Mouse (Mus musculus) heart, embryonic 14.5 days (tissue): Measurements from ENCODE around the gene Abat. TPM values are rescaled to one million over a fixed set of nuclear protein-coding genes. Genes with fewer than 3 reads are reported as not detected.
A peak's percentile ranks its signal among the peaks of the same experiment; 100 is the strongest.

ENCODE experiments used
- ATAC-seq: fragments of 200-750 bp; cut with Nextera tagmentation; 2 replicates; pipeline ENCODE4 v1.8.0; 2017; ENCODE audit warnings: low read depth, moderate TSS enrichment; ENCODE audit not compliant: insufficient number of reproducible peaks, insufficient read depth, low FRiP score
- H3K27ac ChIP-seq, 2 experiments: fragments of 200-500 bp in 1 of 2; fragments of 300-500 bp in 1 of 2; sonication (generic) in 1 of 2; replicated peaks in 1 of 2; 2 replicates each; pipeline ENCODE4 v1.5.1; 2012 to 2014; ENCODE audit warnings: low read depth in 2 of 2, low read length in 2 of 2, control low read depth in 1 of 2, mild to moderate bottlenecking in 1 of 2, mixed read lengths in 1 of 2; ENCODE audit not compliant: control insufficient read depth in 1 of 2, insufficient read depth in 1 of 2
- H3K27me3 ChIP-seq: fragments of 300-500 bp; sonication (generic); 2 replicates; pipeline ENCODE4 v1.6.1; 2014; ENCODE audit warnings: mild to moderate bottlenecking, low read length, control low read depth; ENCODE audit not compliant: control insufficient read depth, insufficient read depth
- H3K36me3 ChIP-seq: fragments of 300-500 bp; sonication (generic); 2 replicates; pipeline ENCODE4 v1.6.1; 2014; ENCODE audit warnings: mild to moderate bottlenecking, control low read depth, low read length, mixed read lengths; ENCODE audit not compliant: control insufficient read depth, insufficient read depth
- H3K4me1 ChIP-seq, 2 experiments: fragments of 200-500 bp in 1 of 2; fragments of 300-500 bp in 1 of 2; sonication (generic) in 1 of 2; 2 replicates each; pipeline ENCODE4 v1.6.1; 2012 to 2014; ENCODE audit warnings: low read length in 2 of 2, control low read depth in 1 of 2, mixed read lengths in 1 of 2; ENCODE audit not compliant: control insufficient read depth in 2 of 2, insufficient read depth in 2 of 2
- H3K4me2 ChIP-seq: fragments of 300-500 bp; sonication (generic); 2 replicates; pipeline ENCODE4 v1.6.1; 2014; ENCODE audit warnings: mild to moderate bottlenecking, low read length
- H3K4me3 ChIP-seq, 2 experiments: fragments of 200-500 bp in 1 of 2; fragments of 300-500 bp in 1 of 2; sonication (generic) in 1 of 2; 2 replicates each; pipeline ENCODE4 v1.5.1; 2012 to 2014; ENCODE audit warnings: low read length in 2 of 2, mild to moderate bottlenecking in 2 of 2, control low read depth in 1 of 2, low read depth in 1 of 2, moderate library complexity in 1 of 2; ENCODE audit not compliant: control insufficient read depth in 1 of 2, insufficient read depth in 1 of 2
- H3K9ac ChIP-seq: fragments of 300-500 bp; sonication (generic); 2 replicates; pipeline ENCODE4 v1.6.1; 2014; ENCODE audit warnings: mild to moderate bottlenecking, low read length
- H3K9me3 ChIP-seq: fragments of 300-500 bp; sonication (generic); 2 replicates; pipeline ENCODE4 v1.6.1; 2016; ENCODE audit warnings: low read length, control low read depth; ENCODE audit not compliant: control insufficient read depth
- WGBS: fragments of 180-500 bp; shearing (Covaris S2); extraction: QIAGEN DNeasy Blood & Tissue Kit; methylation state at CpG from one replicate; pipeline ENCODE4 v1.1.7; 2014; 5-methylcytosine and 5-hydroxymethylcytosine counted together
- polyA plus RNA-seq: library from polyadenylated mRNA; unstranded; fragments of >200 nt; fragmentation: Nextera tagmentation; extraction: Ambion mirVana; gene quantifications from 2 replicates; pipeline ENCODE4 v1.2.1, GENCODE M21; 2014

Gene Abat
- polyA plus RNA-seq, 1 experiment from 2014 or later, result 27.6 TPM

DNA sequence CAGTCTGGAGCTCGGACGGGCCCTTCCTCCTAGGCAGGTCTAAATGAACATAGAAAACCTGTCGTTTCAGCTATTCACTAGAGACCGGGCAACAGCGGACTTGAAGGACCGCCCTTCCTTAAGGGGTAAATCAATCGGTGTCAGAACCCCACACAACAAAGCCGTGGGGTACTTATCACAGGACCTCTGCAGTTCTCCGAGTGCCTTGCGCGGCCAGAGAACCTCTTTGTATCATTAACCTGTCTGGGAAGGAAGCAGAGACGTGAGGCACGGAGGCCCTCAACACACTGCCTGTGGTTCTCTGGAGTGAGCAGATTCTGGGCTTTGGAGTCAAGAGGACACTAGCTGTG lies 123.6 kb downstream of the Abat start:
- Histone ChIP-seq H3K27ac (peak overlapping the region; percentile 86 to 90), H3K27me3 (no peaks in the 10 kb centered on the region), H3K4me1 (peaks cover 10 to 24% of the 10 kb centered on the region in 2 experiments), H3K4me2 (peak overlapping the region; percentile 82), H3K36me3 (peaks cover 35% of the 10 kb centered on the region), H3K9me3 (no peaks in the 10 kb centered on the region), H3K4me3 (peak overlapping the region; percentile 69 to 83), H3K9ac (peak overlapping the region; percentile 84)
- WGBS, result under 1% methylated on average over 13 of the region's 13 CpGs
- ATAC-seq, result peak; percentile 17; the same call in 1 of the 2 replicates

DNA sequence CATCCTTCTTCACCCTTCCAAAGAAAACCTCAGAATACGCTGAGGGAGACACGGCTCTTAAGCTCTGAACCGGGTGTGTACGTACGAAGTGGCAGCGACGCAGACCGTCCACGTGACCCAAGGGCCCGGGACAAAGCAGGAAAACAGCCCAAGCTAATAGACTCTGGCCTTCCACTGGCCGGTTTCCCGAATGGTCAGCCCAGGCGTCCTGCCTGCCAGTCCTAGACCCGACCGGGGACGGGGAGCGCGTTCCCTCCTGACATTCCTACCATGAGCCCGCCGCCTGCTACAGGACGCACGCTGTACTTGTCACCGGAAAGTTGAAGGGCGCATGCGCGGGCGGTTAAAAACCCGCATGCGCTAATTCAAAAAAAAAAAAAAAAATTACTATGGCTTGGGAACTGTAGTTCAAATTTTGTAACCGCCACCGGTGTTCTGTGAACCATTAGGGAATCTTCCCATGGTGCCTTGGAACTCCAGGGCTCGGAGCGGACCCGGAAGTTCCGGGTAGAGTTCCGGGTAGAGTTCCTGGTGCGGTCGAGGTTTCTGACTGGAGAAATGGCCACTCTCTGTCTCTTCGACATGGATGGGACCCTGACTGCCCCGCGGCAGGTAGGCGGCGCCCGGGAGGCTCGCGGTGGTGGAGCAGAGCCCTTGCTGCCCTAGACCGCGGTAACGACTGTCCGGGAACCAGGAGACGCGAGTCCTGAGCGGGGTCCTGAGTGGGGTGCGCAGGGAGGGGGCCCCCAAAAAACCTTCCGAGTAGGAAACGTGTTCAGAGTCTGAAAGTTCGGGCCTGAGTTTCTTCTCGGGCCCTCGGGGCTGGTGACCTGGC lies 124.2 kb downstream of the Abat start, which contains the start of the genes Pmm2 and Tmem186:
Pmm2 (plus strand) TSS at position 458 of the 835 bp plus-strand sequence.
Tmem186 (minus strand) TSS at position 496 of the 835 bp plus-strand sequence.
- Histone ChIP-seq H3K9me3 (no peaks in the 10 kb centered on the region), H3K4me1 (peaks cover 10 to 24% of the 10 kb centered on the region in 2 experiments), H3K36me3 (peaks cover 36% of the 10 kb centered on the region), H3K27me3 (no peaks in the 10 kb centered on the region), H3K27ac (peak within 1 kb of the TSS; percentile 86 to 90), H3K4me3 (peak within 1 kb of the TSS; percentile 69 to 83), H3K9ac (peak within 1 kb of the TSS; percentile 84), H3K4me2 (peak within 1 kb of the TSS; percentile 82)
- ATAC-seq, result peak; percentile 84
- under 1% methylated on average over 59 of the region's 59 CpGs for WGBS

DNA sequence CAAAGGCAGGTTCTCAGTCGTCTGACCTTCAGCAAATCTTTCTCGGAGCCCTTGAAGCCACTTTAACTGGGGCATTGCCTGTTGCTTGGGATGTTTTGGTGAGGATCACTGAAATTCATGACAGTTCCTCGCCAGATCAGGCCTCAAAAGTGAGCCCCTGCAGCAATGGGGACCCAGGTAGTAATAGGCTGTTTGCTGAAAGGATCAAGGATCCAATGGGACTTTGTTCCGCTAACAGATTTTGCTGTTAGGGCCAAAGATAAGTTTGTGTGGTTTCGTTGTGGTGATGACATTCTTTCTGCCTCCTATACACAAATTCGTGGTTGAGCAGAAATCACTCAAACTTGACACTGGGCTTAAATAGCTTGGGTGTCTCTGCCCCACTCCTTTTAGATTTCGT lies 124.9 kb downstream of the Abat start:
- Histone ChIP-seq H3K27ac (peak overlapping the region; percentile 86 to 90), H3K9me3 (no peaks in the 10 kb centered on the region), H3K4me3 (peak overlapping the region; percentile 69 to 83), H3K4me2 (peak overlapping the region; percentile 82), H3K9ac (peak overlapping the region; percentile 84), H3K36me3 (peaks cover 35% of the 10 kb centered on the region), H3K27me3 (no peaks in the 10 kb centered on the region), H3K4me1 (peaks cover 10 to 24% of the 10 kb centered on the region in 2 experiments)
- 38% methylated on average over 7 of the region's 7 CpGs for whole genome bisulfite sequencing
- no peak for ATAC-seq

DNA sequence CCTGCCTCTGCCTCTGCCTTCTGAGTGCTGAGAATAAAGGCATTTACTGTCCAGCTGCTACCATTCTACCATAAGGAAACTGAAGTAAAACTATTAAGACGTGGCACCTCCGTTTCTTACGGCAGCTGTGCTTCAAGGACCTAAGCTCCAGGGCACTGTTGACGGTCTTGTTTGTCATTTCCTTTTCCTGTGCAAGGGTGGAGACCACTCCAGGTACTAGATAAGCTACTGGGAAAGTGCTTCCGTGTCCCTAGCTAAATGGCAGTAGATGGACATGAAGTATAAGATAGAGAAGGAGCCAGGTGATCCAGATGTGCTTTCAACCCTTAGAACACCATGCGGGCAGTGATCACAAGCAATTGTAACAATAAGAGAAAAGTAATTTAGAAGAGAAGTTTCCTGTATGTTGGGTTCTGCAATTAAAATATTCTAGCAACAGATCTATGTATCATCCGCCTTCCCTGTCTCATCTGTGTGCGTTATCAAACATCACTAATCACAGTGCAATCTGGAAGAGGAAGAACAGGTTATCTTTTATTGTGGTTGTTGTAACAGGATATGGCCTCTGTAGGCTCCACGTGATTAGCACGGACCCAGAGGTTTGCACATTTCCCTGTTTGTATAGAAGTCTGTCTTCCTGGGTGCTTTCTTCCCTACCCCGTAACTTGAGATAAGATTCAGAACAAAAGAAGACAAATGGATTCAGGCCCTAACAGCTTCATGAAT lies 126.4 kb downstream of the Abat start:
- no peak for ATAC-seq
- Histone ChIP-seq H3K27ac (no peak overlapping the region), H3K9ac (no peak overlapping the region), H3K4me1 (peaks cover 10 to 24% of the 10 kb centered on the region in 2 experiments), H3K4me3 (no peak overlapping the region), H3K4me2 (no peak overlapping the region), H3K36me3 (peaks cover 39% of the 10 kb centered on the region), H3K9me3 (no peaks in the 10 kb centered on the region), H3K27me3 (no peaks in the 10 kb centered on the region)
- WGBS, result 79% methylated on average over 11 of the region's 11 CpGs

DNA sequence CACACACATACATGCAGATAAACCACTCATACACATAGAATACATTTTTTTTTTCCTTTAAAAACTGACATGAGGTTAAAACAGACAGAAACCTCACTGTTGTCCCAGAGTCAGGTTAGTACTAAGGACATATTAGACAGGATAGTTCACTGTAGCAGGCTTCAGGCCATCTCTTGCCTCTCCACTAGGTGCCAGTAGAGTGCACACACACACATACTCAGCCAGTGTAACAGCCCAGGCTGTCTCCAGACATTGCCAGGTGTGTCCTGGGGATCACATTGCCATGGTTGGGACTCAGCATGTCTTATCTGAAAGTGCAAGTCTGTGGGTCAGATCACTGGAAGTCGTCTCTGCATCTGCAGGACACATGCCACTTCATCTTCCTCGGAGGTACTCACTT lies 130.6 kb downstream of the Abat start:
- Histone ChIP-seq H3K4me3 (no peak overlapping the region), H3K4me1 (peaks cover 0 to 7% of the 10 kb centered on the region in 2 experiments; a peak in 2 of 4 replicates), H3K36me3 (peaks cover 67% of the 10 kb centered on the region), H3K27me3 (no peaks in the 10 kb centered on the region), H3K9ac (no peak overlapping the region), H3K4me2 (no peak overlapping the region), H3K9me3 (no peaks in the 10 kb centered on the region), H3K27ac (no peak overlapping the region)
- 73% methylated on average over 2 of the region's 2 CpGs for WGBS
- no peak for ATAC-seq

DNA sequence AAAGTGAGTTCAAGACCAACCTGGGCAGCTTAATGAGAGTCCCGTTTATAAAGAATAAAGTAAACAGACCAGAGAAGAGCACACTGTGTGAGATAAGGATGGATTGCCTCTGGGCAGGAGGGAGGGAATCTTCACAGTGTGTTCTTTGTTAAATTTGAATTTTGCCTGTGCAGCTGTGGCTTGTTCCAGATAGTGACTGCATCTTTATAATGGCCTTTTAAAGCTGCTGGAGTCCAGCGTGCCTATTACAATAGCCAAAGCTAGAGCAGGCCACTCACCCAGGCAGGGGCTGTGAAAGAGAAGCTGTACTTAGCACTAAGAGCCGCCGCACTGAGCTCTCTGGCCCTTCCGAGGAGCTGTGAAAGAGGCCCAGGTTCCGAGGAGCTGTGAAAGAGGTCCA lies 132.3 kb downstream of the Abat start:
- Histone ChIP-seq H3K4me2 (no peak overlapping the region), H3K9ac (no peak overlapping the region), H3K27me3 (no peaks in the 10 kb centered on the region), H3K4me3 (no peak overlapping the region), H3K9me3 (no peaks in the 10 kb centered on the region), H3K36me3 (peaks cover 84% of the 10 kb centered on the region), H3K27ac (no peak overlapping the region), H3K4me1 (no peaks in the 10 kb centered on the region)
- ATAC-seq, result no peak
- 91% methylated on average over 6 of the region's 6 CpGs for WGBS

DNA sequence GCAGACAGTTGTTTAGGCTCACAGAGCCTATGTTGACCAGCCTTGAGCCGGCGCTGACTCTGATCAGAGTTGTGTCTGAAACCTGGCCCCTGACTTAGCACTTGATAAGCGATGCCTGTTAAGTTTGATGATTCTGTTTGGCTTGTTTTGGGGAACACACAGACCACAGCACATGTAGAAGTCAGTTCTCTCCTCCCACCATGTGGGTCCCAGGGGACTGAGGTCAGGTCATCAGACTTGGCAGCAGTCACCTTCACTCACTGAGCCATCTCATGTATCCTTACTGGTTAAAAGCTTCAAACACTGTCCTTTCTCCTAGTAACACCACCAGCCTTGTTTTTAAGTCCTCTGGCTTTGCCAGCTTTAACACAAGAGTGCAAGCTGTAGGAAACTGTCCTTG lies 136.8 kb downstream of the Abat start:
- Histone ChIP-seq H3K9ac (no peak overlapping the region), H3K36me3 (peaks cover 99% of the 10 kb centered on the region), H3K4me1 (no peaks in the 10 kb centered on the region), H3K9me3 (no peaks in the 10 kb centered on the region), H3K4me2 (no peak overlapping the region), H3K27ac (no peak overlapping the region), H3K4me3 (no peak overlapping the region), H3K27me3 (no peaks in the 10 kb centered on the region)
- ATAC-seq, result no peak
- WGBS, result 91% methylated on average over 3 of the region's 3 CpGs
